Mouse (Mus musculus): ENCODE results near the gene Tspan4.

DNA sequence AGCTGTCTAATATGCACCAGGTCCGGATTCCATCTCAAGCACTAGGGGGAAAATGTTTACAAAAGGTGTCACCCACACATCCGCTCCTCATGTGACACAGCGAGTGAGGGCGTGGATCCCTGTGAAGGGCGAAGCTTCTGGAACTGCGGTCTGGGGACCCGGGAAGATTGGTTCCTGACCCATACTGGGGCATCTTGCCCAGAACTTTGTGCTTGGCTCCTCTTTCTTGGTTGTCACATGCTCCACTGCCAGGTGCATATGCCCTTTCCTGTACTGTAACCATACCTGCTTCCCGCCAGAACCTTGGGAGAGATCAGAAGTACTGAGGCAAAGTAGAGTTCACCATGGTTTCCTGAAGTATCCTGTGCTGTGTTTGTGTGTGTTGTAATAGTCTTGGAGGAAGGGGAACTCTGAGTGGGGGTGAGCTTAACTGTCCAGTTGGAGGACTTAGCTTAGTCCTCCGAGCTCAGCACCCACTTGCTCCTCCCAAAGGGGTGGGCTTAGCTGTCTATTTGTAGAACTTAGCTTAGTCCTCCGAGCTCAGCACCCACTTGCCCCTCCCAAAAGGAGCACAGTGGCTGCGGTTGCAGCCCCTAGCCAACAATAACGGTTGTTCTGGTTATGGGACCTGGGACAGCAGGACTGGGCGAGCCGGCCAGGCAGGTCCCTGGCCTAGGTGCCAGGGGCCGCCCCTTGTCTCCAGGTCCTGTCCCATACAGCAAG, 14.5 kb upstream of the Tspan4 start, which contains the start of gene Cracr2b:
- TF ChIP-seq CTCF (conservative IDR thresholded peaks at IDR 0.05; ENCODE audit: low read length) (no peak), NANOG (IDR thresholded peaks at IDR 0.05; ENCODE audit: borderline replicate concordance, low read length) (no peak), POU5F1 (IDR thresholded peaks at IDR 0.05; ENCODE audit: borderline replicate concordance, low read length) (no peak)

All from E14TG2a.4 (cell line).